Mouse (Mus musculus): ENCODE results near the gene Tunar.

DNA sequence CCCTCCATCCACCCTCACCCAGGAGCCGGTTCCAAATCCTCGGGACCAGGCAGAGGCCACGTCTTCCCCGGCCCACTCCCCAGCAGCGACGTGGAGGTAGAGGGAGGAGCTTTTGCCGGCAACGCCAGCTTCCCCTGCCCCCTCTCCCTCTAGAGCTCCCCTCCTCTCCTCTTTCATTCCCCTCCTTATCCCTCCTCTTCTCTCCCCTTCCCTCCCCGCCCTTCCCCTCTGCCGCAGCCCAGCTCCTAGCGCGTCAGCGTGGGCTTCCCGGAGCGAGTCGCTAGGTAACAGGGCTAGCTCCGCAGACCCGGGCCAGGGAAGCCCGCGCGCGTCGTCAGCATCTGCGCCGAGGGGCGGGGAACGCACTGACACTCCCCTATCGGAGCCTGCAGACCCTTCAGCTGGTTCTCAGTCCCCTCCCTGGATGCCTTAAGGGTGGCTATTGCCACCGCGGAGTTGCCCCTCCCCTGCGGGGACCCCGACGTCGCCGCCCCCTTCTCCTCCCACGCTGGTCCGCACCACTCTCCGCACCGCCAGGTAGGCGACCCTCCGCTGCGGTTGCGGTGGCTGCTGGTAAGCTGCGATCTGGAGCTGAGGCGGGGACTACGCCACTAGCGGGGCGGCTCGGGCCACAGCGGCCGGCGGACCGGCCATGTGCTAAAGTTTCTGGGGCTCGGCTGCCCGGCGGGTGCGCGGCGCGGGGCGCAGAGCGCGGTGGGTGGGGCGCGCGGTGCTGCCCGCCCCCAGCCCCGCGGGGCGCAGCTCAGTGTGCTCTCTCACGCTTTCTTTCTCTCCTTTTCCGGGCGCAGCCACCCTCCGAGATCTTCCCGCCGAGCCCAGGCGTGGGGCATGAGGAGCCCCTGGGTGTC lies 3.0 kb downstream of the Tunar start:
- TF ChIP-seq CTCF (IDR thresholded peaks at IDR 0.05; ENCODE audit: insufficient read depth, low read length) (no peak), POLR2A (IDR thresholded peaks at IDR 0.05; ENCODE audit: borderline replicate concordance, extremely low read depth, low read depth, low read length) (no peak)

Measured in lung, adult 2 months (tissue).